Mouse (Mus musculus) erythroblast, embryonic 14.5 days (primary cell): Measurements from ENCODE around the gene Glipr2.

Experiments used
- GATA1 ChIP-seq: IDR thresholded peaks from 2 replicates; pipeline ENCODE4 v1.6.1; 2012; ENCODE audit warnings: low read length, inconsistent platforms, mixed read lengths
- TAL1 ChIP-seq: IDR thresholded peaks from 3 replicates; pipeline ENCODE4 v1.6.1; 2012; ENCODE audit warnings: low read length, inconsistent platforms, mixed read lengths

- TF ChIP-seq GATA1 (no peak), TAL1 (no peak)
These were observed 32.1 kb upstream of the Glipr2 start for GRCm38 (mm10) chr4:43925125-43925524.
